Mouse (Mus musculus) myocyte (in vitro differentiated cells): ENCODE results near the gene Sdk1.

Source experiments
- CEBPB ChIP-seq: IDR thresholded peaks from 2 replicates; pipeline ENCODE4 v1.6.1; 2011; ENCODE audit warnings: mild to moderate bottlenecking, moderate library complexity; ENCODE audit not compliant: poor library complexity, insufficient read depth, severe bottlenecking
- MAX ChIP-seq: IDR thresholded peaks from one replicate; pipeline ENCODE4 v1.6.1; 2011; ENCODE audit warnings: low read depth, mild to moderate bottlenecking, control low read depth
- MYOD1 ChIP-seq, 3 experiments: IDR thresholded peaks; one replicate each; pipeline ENCODE4 v1.6.1; 2011; ENCODE audit warnings: control low read depth in 2 of 3, low read depth in 2 of 3, mild to moderate bottlenecking in 2 of 3, moderate library complexity in 1 of 3; ENCODE audit not compliant: insufficient read length in 2 of 3, control insufficient read depth in 1 of 3
- POLR2A ChIP-seq: IDR thresholded peaks from one replicate; pipeline ENCODE4 v1.6.1; 2011; ENCODE audit warnings: low read depth, mild to moderate bottlenecking, control low read depth, moderate library complexity; ENCODE audit not compliant: insufficient read length
- POLR2AphosphoS2 ChIP-seq: IDR thresholded peaks from one replicate; pipeline ENCODE4 v1.6.1; 2011; ENCODE audit warnings: low read depth, control low read depth; ENCODE audit not compliant: insufficient read length
- USF1 ChIP-seq: IDR thresholded peaks from one replicate; pipeline ENCODE4 v1.6.1; 2011; ENCODE audit warnings: low read depth, mild to moderate bottlenecking, control low read depth, moderate library complexity

- TF ChIP-seq POLR2A (no peak), CEBPB (no peak), MYOD1 (IDR thresholded peaks at IDR 0.05; ENCODE audit: control insufficient read depth in 1 of 3, insufficient read length in 2 of 3, low read depth in 2 of 3) (no peak), USF1 (no peak), MAX (no peak), POLR2AphosphoS2 (no peak)
These were observed 775.7 kb downstream of the Sdk1 start for GRCm38 (mm10) chr5:142017001-142017400.
